Mouse (Mus musculus) hindbrain, embryonic 11.5 days (tissue): Measurements from ENCODE around the gene Dlec1. TPM values are rescaled to one million over a fixed set of nuclear protein-coding genes. Genes with fewer than 3 reads are reported as not detected.

Experiments
- ATAC-seq: fragments of 200-750 bp; cut with Nextera tagmentation; 2 replicates; pipeline ENCODE4 v1.8.0; 2017; ENCODE audit warnings: mild to moderate bottlenecking, moderate TSS enrichment, moderate library complexity; ENCODE audit not compliant: low FRiP score
- DNase-seq: peaks from one replicate; pipeline ENCODE4 v3.0.0-alpha.2; 2015; ENCODE audit warnings: low spot score
- H3K27ac ChIP-seq: fragments of 300-500 bp; sonication (generic); 2 replicates; pipeline ENCODE4 v1.5.1; 2014; ENCODE audit warnings: mild to moderate bottlenecking, low read depth, low read length
- H3K27me3 ChIP-seq: fragments of 300-500 bp; sonication (generic); 2 replicates; pipeline ENCODE4 v1.6.1; 2014; ENCODE audit warnings: mild to moderate bottlenecking, low read length, moderate library complexity, mixed read lengths; ENCODE audit not compliant: control insufficient read depth, insufficient read depth
- H3K36me3 ChIP-seq: fragments of 300-500 bp; sonication (generic); 2 replicates; pipeline ENCODE4 v1.6.1; 2014; ENCODE audit warnings: mild to moderate bottlenecking, low read length, moderate library complexity, mixed read lengths; ENCODE audit not compliant: control insufficient read depth, insufficient read depth
- H3K4me1 ChIP-seq: fragments of 300-500 bp; sonication (generic); replicated peaks from 2 replicates; pipeline ENCODE4 v1.6.1; 2014; ENCODE audit warnings: low read length, mixed read lengths; ENCODE audit not compliant: control insufficient read depth, insufficient read depth
- H3K4me2 ChIP-seq: fragments of 300-500 bp; sonication (generic); replicated peaks from 2 replicates; pipeline ENCODE4 v1.6.1; 2014; ENCODE audit warnings: mild to moderate bottlenecking, low read depth, low read length
- H3K4me3 ChIP-seq: fragments of 300-500 bp; sonication (generic); 2 replicates; pipeline ENCODE4 v1.5.1; 2014; ENCODE audit warnings: low read depth, low read length
- H3K9ac ChIP-seq: fragments of 300-500 bp; sonication (generic); 2 replicates; pipeline ENCODE4 v1.6.1; 2014; ENCODE audit warnings: low read depth, low read length
- H3K9me3 ChIP-seq: fragments of 300-500 bp; sonication (generic); 2 replicates; pipeline ENCODE4 v1.6.1; 2016; ENCODE audit warnings: low read length; ENCODE audit not compliant: control insufficient read depth
- WGBS: fragments of 180-500 bp; shearing (Covaris S2); extraction: QIAGEN DNeasy Blood & Tissue Kit; methylation state at CpG from one replicate; pipeline ENCODE4 v1.1.7; 2014; 5-methylcytosine and 5-hydroxymethylcytosine counted together
- polyA plus RNA-seq: library from polyadenylated mRNA; unstranded; fragments of >200 nt; fragmentation: Nextera tagmentation; extraction: Ambion mirVana; gene quantifications from 2 replicates; pipeline ENCODE4 v1.2.1, GENCODE M21; 2014

Gene Dlec1
- polyA plus RNA-seq: 1.4 and 2.1 TPM in 2 replicates

DNA sequence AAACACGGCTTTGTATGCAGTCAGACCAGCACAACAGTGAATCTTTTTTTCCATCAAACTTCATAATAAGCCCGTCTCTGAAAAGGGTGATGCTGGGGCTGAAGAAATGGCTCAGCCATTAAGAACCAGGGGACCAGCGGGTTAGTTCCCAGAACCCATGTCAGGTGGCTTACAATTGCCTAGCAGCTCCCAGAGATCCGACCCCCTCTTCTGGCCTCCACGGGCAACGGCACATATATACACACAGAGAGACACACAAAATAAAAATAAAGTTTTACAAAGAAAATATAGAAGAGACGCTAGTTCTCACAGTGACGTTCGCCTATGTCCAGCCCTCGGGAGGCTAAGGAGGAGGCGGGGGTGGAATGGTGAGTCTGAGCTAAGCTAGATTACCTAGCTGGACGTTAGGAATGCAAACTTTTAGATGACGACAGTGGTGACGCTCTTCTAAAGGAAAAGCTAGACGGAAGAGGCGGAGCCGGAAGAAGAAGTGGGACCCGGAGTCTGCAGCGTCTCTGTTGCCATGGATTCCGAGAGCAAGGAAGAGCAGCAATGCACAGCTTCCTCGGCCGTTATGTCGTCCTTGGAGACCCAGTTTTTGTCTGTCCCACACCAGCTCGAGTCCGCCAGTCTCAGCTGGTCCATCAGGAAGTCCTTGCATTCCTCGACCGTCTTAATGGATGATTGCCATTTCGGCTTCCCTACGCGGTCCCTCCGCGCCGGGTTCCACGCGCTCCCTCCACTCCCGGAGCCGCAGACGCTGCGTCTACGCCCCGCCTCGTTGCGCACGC is at the start of gene Dlec1:
TSS of gene Dlec1 (plus strand) at position 487 of the 791 bp plus-strand sequence.
- Histone ChIP-seq H3K27me3 (0 out of 2 replicates have a peak, but pooled peaks cover 2% of the 10 kb centered on the region), H3K4me1 (0 out of 2 replicates have a peak, but pooled peaks cover 2% of the 10 kb centered on the region), H3K4me3 (peak within 1 kb of the TSS; percentile 63), H3K4me2 (peak within 1 kb of the TSS; percentile 81), H3K27ac (no peak within 1 kb of the TSS), H3K36me3 (no peaks in the 10 kb centered on the region), H3K9ac (peak within 1 kb of the TSS; percentile 49), H3K9me3 (no peaks in the 10 kb centered on the region)
- ATAC-seq: peak; percentile 87
- WGBS: 3% methylated on average over 44 of the region's 44 CpGs
- peak; percentile 89 for DNase-seq

DNA sequence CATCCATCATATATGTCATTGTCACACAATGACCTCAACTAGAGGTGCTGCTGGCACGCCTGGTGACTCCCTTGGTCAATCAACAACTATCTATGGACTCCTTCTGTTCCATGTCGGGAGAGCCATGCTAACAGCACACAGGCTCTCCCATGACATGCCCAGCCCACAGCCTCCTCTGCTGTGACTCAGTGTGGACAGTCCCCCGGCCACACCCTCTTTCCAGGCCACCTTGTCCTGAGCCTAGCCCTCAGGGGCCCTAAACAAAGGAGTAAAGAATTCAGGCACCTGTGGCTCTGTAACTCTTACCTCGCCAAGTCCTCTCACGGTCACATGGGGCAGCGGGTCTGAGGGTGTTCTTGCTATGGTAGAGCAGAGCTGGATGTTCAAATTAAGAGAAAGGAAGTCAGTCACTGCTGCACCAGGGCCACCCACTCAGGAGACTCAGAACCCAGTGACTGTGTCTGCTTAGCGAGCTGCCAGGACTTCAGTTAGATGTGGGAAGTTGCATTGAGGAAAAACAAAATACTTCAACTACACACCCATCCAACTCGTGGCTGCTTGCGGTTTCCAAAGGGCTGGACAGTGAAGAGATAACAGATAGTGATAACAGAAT is 48.2 kb upstream of the Dlec1 start:
- Histone ChIP-seq H3K4me2 (no peak overlapping the region), H3K4me3 (no peak overlapping the region), H3K27ac (no peak overlapping the region), H3K36me3 (no peaks in the 10 kb centered on the region), H3K27me3 (peaks cover 6% of the 10 kb centered on the region), H3K4me1 (peaks cover 3% of the 10 kb centered on the region; the same call in 1 of the 2 replicates), H3K9ac (no peak overlapping the region), H3K9me3 (no peaks in the 10 kb centered on the region)
- ATAC-seq (no peak), DNase-seq (no peak)
- WGBS: 70% methylated on average over 9 of the region's 9 CpGs

DNA sequence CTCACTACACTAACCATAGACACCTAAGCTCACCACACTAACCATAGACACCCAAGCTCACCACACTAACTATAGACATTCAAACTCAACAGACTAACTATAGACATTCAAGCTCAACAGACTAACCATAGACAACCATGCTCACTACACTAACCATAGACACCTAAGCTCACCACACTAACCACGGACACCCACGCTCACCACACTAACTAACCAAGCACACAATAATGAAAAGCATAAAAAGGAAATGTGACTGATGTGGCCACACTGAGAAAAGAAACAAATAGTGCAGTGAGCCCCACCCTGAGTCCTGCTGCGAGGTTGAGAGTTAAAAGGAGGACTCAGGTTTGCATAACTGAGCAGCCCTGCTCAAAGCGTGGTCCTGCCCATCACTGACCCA is 46.9 kb upstream of the Dlec1 start:
- Histone ChIP-seq H3K36me3 (no peaks in the 10 kb centered on the region), H3K4me1 (peaks cover 3% of the 10 kb centered on the region; the same call in 1 of the 2 replicates), H3K4me2 (no peak overlapping the region), H3K27me3 (peaks cover 6% of the 10 kb centered on the region), H3K27ac (no peak overlapping the region), H3K9me3 (no peaks in the 10 kb centered on the region), H3K9ac (no peak overlapping the region), H3K4me3 (no peak overlapping the region)
- WGBS: 82% methylated on average over 4 of the region's 4 CpGs
- DNase-seq (no peak), ATAC-seq (no peak)

DNA sequence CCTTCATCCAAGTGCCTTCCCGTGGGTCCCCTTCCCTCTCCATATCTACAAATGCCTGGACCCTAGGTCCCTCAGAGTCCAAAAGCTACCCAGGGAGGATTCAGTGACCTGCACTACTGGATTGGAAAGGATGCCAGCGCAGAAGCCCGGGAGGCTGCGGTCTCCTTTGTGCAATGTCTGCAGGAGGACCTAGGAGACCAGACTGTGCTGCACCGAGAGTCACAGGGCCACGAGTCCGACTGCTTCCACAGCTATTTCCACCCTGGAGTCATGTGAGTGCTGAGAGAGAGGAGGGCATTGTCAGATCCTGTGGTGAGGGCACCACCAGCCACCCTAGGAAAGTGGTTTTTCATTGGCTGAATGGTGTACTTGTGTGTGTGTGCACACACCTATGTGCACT is 44.0 kb upstream of the Dlec1 start:
- DNase-seq: no peak
- Histone ChIP-seq H3K4me1 (no peaks in the 10 kb centered on the region), H3K27me3 (peaks cover 6% of the 10 kb centered on the region), H3K4me3 (no peak overlapping the region), H3K27ac (no peak overlapping the region), H3K9me3 (no peaks in the 10 kb centered on the region), H3K36me3 (no peaks in the 10 kb centered on the region), H3K4me2 (no peak overlapping the region), H3K9ac (no peak overlapping the region)
- ATAC-seq: no peak
- WGBS: 84% methylated on average over 7 of the region's 7 CpGs

DNA sequence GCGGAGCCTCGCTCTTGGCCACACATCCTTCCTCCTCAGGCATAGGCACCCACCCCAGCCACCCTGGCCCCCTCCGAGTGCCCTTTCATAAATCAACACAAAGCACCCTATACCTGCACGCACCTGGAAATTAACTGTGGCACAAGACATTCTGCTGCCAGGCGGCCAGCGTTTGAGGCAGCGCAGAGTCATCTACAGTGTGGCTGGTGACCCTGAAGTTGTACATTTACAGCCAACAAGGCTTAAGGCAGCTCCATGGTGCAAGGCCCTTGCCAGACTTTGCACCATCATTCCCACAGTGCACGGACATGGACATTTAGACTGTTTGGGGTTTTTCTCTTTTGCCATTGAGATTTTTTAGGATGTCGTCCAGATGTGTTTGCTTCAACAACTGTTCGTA is 41.6 kb upstream of the Dlec1 start:
- 91% methylated on average over 10 of the region's 10 CpGs for WGBS
- ATAC-seq: no peak
- no peaks in the 10 kb centered on the region for H3K36me3 ChIP-seq
- no peaks in the 10 kb centered on the region for H3K9me3 ChIP-seq
- H3K9ac ChIP-seq: no peak overlapping the region
- H3K4me2 ChIP-seq: no peak overlapping the region
- H3K27me3 ChIP-seq: no peaks in the 10 kb centered on the region
- H3K4me1 ChIP-seq: no peaks in the 10 kb centered on the region
- no peak for DNase-seq
- H3K4me3 ChIP-seq: no peak overlapping the region
- no peak overlapping the region for H3K27ac ChIP-seq

DNA sequence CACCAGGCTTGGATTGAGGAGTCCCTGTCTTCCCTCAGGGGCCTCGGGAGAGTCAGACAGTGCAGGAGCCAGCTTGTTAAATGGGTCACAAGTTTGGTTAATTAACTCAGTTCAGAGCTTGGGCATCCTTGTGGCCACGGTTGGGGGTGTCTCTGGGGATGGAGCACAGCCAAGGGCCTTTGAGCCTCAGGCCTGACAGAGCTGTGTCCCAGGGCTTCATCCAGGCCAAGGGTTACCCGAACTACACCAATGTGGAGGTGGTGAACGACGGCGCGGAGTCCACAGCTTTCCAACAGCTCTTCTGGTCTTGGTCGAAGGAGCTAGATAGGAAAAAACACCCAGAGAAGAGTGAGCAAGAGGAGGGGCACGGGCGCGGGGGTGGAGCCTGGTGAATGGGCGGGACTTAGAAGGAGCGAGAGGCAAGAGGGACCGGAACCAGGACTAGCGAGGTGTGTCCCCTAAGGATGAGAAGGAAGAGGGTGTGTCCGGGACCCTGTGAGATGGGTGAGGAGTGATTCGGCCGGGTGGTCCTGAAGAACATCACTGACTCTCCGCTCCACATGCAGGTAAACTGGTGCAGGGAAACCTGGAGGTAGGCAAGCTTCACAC is 39.1 kb upstream of the Dlec1 start:
- no peak for DNase-seq
- Histone ChIP-seq H3K4me1 (no peaks in the 10 kb centered on the region), H3K4me2 (no peak overlapping the region), H3K9ac (no peak overlapping the region), H3K4me3 (no peak overlapping the region), H3K36me3 (no peaks in the 10 kb centered on the region), H3K9me3 (no peaks in the 10 kb centered on the region), H3K27me3 (no peaks in the 10 kb centered on the region), H3K27ac (no peak overlapping the region)
- no peak for ATAC-seq
- 32% methylated on average over 19 of the region's 19 CpGs for WGBS

DNA sequence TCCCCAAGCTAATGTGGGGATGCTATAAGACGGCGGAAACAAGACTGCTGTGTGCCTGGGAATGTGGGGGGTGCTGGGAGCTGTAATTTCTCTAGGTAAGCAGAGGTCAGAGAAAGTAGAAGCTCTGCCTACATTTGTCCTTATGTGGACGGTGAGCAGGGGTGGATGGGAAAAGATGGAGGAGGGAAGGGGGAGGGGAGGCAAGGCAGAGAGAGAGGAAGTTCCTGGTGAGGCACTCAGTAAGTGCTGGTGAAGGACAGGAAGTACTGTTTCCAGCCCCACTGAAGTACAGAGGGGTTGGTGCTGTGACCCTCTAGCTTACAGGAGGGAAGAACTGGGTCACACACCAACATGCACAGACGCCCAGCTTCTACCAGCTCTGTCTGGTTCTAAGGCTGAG is 38.0 kb upstream of the Dlec1 start:
- Histone ChIP-seq H3K9me3 (no peaks in the 10 kb centered on the region), H3K36me3 (no peaks in the 10 kb centered on the region), H3K9ac (no peak overlapping the region), H3K4me3 (no peak overlapping the region), H3K4me2 (no peak overlapping the region), H3K27me3 (no peaks in the 10 kb centered on the region), H3K27ac (no peak overlapping the region), H3K4me1 (no peaks in the 10 kb centered on the region)
- ATAC-seq (no peak), DNase-seq (no peak)
- 69% methylated on average over 4 of the region's 4 CpGs for WGBS

DNA sequence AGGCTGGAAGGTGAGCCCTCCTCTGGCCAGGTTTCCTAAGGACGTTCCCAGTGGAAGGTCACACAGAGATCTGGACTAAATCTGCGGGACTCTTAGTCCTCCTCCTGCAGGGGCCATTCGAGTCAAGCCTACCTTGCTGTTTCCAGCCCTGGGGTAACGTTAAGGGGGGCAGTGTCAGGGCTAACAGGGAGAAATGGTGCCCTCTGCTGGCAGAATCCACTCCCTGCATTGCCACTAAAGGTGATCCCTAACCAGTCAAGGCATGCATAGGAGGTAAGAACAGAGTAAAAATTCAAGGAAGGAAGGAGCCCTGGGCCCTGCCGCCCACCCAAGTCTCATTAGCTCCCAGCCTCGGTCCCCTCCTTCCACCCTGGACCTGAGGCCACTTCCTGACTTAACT is 34.7 kb upstream of the Dlec1 start:
- H3K36me3 ChIP-seq: no peaks in the 10 kb centered on the region
- H3K4me1 ChIP-seq: no peaks in the 10 kb centered on the region
- H3K27me3 ChIP-seq: no peaks in the 10 kb centered on the region
- H3K27ac ChIP-seq: no peak overlapping the region
- H3K4me2 ChIP-seq: no peak overlapping the region
- H3K9ac ChIP-seq: no peak overlapping the region
- ATAC-seq: peak; percentile 42; the same call in 1 of the 2 replicates
- H3K9me3 ChIP-seq: no peaks in the 10 kb centered on the region
- H3K4me3 ChIP-seq: no peak overlapping the region
- peak; percentile 87 for DNase-seq
- WGBS: 6% methylated on average over 6 of the region's 6 CpGs
